Mouse (Mus musculus): Measurements from ENCODE around the gene Golph3l. TPM values are rescaled to one million over a fixed set of nuclear protein-coding genes. Genes with fewer than 3 reads are reported as not detected.

Golph3l gene
- polyA plus RNA-seq, 1 experiment = 4.5 TPM

GRCm38 (mm10) chr3:95645313-95646235, 56.8 kb downstream of the Golph3l start:
- TF ChIP-seq MAX (IDR thresholded peaks at IDR 0.05) (no peak), MYOD1 (IDR thresholded peaks at IDR 0.05; ENCODE audit: control insufficient read depth, insufficient read length, low read depth) (no peak), USF1 (IDR thresholded peaks at IDR 0.05; ENCODE audit: low read depth) (no peak), MYOG (IDR thresholded peaks at IDR 0.05; ENCODE audit: control insufficient read depth, extremely low read depth, insufficient read length) (no peak), FOSL1 (IDR thresholded peaks at IDR 0.05; ENCODE audit: insufficient read depth, low read length, poor library complexity, severe bottlenecking) (no peak), CEBPB (IDR thresholded peaks at IDR 0.05; ENCODE audit: low read depth) (no peak), CTCF (IDR thresholded peaks at IDR 0.05; ENCODE audit: control insufficient read depth, insufficient read depth, insufficient read length) (no peak)
- no peaks in the 10 kb centered on the region for H3K79me3 ChIP-seq (ENCODE audit: low read depth)
- H3K79me2 ChIP-seq (ENCODE audit: control insufficient read depth, insufficient read depth) = no peaks in the 10 kb centered on the region
- no peak overlapping the region for H3ac ChIP-seq (ENCODE audit: control insufficient read depth, insufficient read length, low read depth)
- no peak overlapping the region for H3K4me3 ChIP-seq (ENCODE audit: insufficient read depth, poor library complexity, severe bottlenecking)
- no peaks in the 10 kb centered on the region for H3K36me3 ChIP-seq (ENCODE audit: control insufficient read depth, insufficient read depth)
- no peaks in the 10 kb centered on the region for H3K27me3 ChIP-seq (ENCODE audit: control insufficient read depth, insufficient read depth, insufficient read length)

DNA sequence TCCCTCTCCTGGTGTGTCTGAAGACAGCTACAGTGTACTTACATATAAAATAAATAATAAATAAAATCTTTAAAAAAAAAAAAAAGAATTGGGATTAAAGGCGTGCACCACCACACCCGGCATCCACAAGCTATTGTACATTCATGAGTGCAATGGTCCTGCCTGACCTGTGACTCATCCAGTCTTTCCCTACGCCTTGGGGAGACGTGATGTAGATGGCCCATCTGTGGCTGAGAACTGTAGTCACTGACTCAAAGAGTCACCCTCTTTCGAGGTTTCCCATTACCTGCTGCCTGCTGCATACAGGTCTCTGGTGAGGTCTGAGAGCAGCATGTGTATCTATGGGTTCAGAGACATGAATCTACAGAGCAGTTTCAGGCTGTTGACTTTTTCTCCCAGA, 59.3 kb downstream of the Golph3l start:
- Histone ChIP-seq H3K79me2 (ENCODE audit: control insufficient read depth, insufficient read depth) (no peaks in the 10 kb centered on the region), H3K79me3 (ENCODE audit: low read depth) (no peaks in the 10 kb centered on the region), H3K4me3 (ENCODE audit: insufficient read depth, poor library complexity, severe bottlenecking) (no peak overlapping the region), H3ac (ENCODE audit: control insufficient read depth, insufficient read length, low read depth) (no peak overlapping the region), H3K27me3 (ENCODE audit: control insufficient read depth, insufficient read depth, insufficient read length) (no peaks in the 10 kb centered on the region), H3K36me3 (ENCODE audit: control insufficient read depth, insufficient read depth) (no peaks in the 10 kb centered on the region)
- TF ChIP-seq MAX (IDR thresholded peaks at IDR 0.05) (no peak), MYOD1 (IDR thresholded peaks at IDR 0.05; ENCODE audit: control insufficient read depth, insufficient read length, low read depth) (no peak), CEBPB (IDR thresholded peaks at IDR 0.05; ENCODE audit: low read depth) (no peak), USF1 (IDR thresholded peaks at IDR 0.05; ENCODE audit: low read depth) (no peak), FOSL1 (IDR thresholded peaks at IDR 0.05; ENCODE audit: insufficient read depth, low read length, poor library complexity, severe bottlenecking) (no peak), MYOG (IDR thresholded peaks at IDR 0.05; ENCODE audit: control insufficient read depth, extremely low read depth, insufficient read length) (no peak), CTCF (IDR thresholded peaks at IDR 0.05; ENCODE audit: control insufficient read depth, insufficient read depth, insufficient read length) (no peak)

DNA sequence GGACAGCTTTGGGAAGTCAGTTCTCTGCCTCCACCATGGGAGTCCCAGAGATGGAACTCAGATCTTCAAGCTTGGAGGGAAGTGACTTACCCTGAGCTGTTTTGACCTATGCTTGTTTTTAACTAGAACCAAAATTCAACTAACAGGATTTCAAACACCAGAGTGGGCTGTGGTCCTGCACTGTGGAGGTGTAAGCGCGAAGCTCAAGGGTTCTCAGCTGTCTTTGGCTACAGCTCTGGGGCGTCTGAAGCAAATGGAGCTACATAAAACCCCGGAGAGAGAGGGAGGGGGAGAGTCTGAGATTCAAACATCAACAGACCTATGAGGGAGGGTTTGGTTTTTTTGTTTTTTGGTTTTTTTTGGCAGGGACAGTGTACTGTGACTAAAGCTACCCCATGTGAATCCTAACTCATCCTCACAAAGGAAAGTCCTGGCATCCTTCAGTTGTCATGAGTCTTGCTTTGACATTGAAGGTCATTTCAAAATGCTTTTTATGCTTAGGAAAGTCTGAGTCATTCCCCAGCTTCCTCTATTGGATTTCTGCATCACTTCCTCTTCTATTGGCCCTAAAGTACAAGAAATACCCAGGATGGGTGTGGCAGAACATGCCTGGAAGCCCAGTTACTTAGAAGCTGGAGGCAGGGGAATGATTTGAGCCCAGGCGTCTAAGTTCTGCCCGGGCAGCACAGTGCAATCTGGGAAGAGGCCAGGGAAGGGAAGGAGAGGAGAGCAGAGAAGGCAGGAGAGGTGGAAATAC, 61.7 kb downstream of the Golph3l start:
- Histone ChIP-seq H3K79me3 (ENCODE audit: low read depth) (no peaks in the 10 kb centered on the region), H3K79me2 (ENCODE audit: control insufficient read depth, insufficient read depth) (no peaks in the 10 kb centered on the region), H3ac (ENCODE audit: control insufficient read depth, insufficient read length, low read depth) (no peak overlapping the region), H3K4me3 (ENCODE audit: insufficient read depth, poor library complexity, severe bottlenecking) (no peak overlapping the region), H3K27me3 (ENCODE audit: control insufficient read depth, insufficient read depth, insufficient read length) (no peaks in the 10 kb centered on the region), H3K36me3 (ENCODE audit: control insufficient read depth, insufficient read depth) (no peaks in the 10 kb centered on the region)
- TF ChIP-seq MYOD1 (IDR thresholded peaks at IDR 0.05; ENCODE audit: control insufficient read depth, insufficient read length, low read depth) = no peak
- peak; percentile 72 for TF ChIP-seq FOSL1 (IDR thresholded peaks at IDR 0.05; ENCODE audit: insufficient read depth, low read length, poor library complexity, severe bottlenecking)

DNA sequence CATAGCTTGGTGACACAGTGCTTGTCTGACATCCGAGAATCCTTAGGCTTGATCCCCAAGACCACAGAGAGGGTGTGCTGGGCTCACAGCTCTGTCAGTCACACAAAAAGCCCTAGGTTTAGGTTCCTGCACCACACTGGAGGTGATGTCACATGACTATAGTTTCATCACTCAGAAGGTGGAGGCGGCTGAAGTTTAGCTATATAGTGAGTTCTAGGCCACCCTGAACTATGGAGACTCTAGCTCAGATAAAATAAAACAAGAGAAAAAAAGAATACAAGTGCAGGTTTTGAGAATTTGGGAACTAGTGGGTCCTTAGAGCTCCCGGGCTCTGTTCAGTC, 62.3 kb downstream of the Golph3l start:
- Histone ChIP-seq H3K27me3 (ENCODE audit: control insufficient read depth, insufficient read depth, insufficient read length) (no peaks in the 10 kb centered on the region), H3ac (ENCODE audit: control insufficient read depth, insufficient read length, low read depth) (no peak overlapping the region), H3K79me3 (ENCODE audit: low read depth) (no peaks in the 10 kb centered on the region), H3K79me2 (ENCODE audit: control insufficient read depth, insufficient read depth) (no peaks in the 10 kb centered on the region), H3K4me3 (ENCODE audit: insufficient read depth, poor library complexity, severe bottlenecking) (no peak overlapping the region), H3K36me3 (ENCODE audit: control insufficient read depth, insufficient read depth) (no peaks in the 10 kb centered on the region)
- TF ChIP-seq USF1 (IDR thresholded peaks at IDR 0.05; ENCODE audit: low read depth) = peak; percentile 76
- no peak for TF ChIP-seq CTCF (IDR thresholded peaks at IDR 0.05; ENCODE audit: control insufficient read depth, insufficient read depth, insufficient read length)
- no peak for TF ChIP-seq MAX (IDR thresholded peaks at IDR 0.05)
- no peak for TF ChIP-seq FOSL1 (IDR thresholded peaks at IDR 0.05; ENCODE audit: insufficient read depth, low read length, poor library complexity, severe bottlenecking)
- no peak for TF ChIP-seq CEBPB (IDR thresholded peaks at IDR 0.05; ENCODE audit: low read depth)
- TF ChIP-seq MYOG (IDR thresholded peaks at IDR 0.05; ENCODE audit: control insufficient read depth, extremely low read depth, insufficient read length) = no peak
- no peak for TF ChIP-seq MYOD1 (IDR thresholded peaks at IDR 0.05; ENCODE audit: control insufficient read depth, insufficient read length, low read depth)

GRCm38 (mm10) chr3:95651391-95652203, 62.9 kb downstream of the Golph3l start:
- no peak overlapping the region for H3K4me3 ChIP-seq (ENCODE audit: insufficient read depth, poor library complexity, severe bottlenecking)
- no peak overlapping the region for H3ac ChIP-seq (ENCODE audit: control insufficient read depth, insufficient read length, low read depth)
- no peaks in the 10 kb centered on the region for H3K79me3 ChIP-seq (ENCODE audit: low read depth)
- H3K27me3 ChIP-seq (ENCODE audit: control insufficient read depth, insufficient read depth, insufficient read length) = no peaks in the 10 kb centered on the region
- no peak for TF ChIP-seq FOSL1 (IDR thresholded peaks at IDR 0.05; ENCODE audit: insufficient read depth, low read length, poor library complexity, severe bottlenecking)
- no peak for TF ChIP-seq MYOD1 (IDR thresholded peaks at IDR 0.05; ENCODE audit: control insufficient read depth, insufficient read length, low read depth)
- no peak for TF ChIP-seq MYOG (IDR thresholded peaks at IDR 0.05; ENCODE audit: control insufficient read depth, extremely low read depth, insufficient read length)
- TF ChIP-seq CTCF (IDR thresholded peaks at IDR 0.05; ENCODE audit: control insufficient read depth, insufficient read depth, insufficient read length) = no peak
- TF ChIP-seq USF1 (IDR thresholded peaks at IDR 0.05; ENCODE audit: low read depth) = no peak
- TF ChIP-seq CEBPB (IDR thresholded peaks at IDR 0.05; ENCODE audit: low read depth) = no peak
- TF ChIP-seq MAX (IDR thresholded peaks at IDR 0.05) = no peak
- no peaks in the 10 kb centered on the region for H3K79me2 ChIP-seq (ENCODE audit: control insufficient read depth, insufficient read depth)
- H3K36me3 ChIP-seq (ENCODE audit: control insufficient read depth, insufficient read depth) = no peaks in the 10 kb centered on the region

All from C2C12 (cell line).